Mouse (Mus musculus) heart, postnatal 10 days (tissue): ENCODE measurements at regions not wholly inside any gene's neighbourhood (a gene's known extent, or its start where the extent isn't known, plus 50 kb on each side); places are given as distances from the start of the nearest gene placed in this dataset.

Source experiments
- DNase-seq, 2 experiments: peaks; one replicate each; pipeline ENCODE4 v3.0.0; 2021
- intact Hi-C: fragments of 180-260 bp; cut with DNase I; formaldehyde crosslinking; loops from one replicate; pipeline ENCODE4 v1.15.1; 2025

DNA sequence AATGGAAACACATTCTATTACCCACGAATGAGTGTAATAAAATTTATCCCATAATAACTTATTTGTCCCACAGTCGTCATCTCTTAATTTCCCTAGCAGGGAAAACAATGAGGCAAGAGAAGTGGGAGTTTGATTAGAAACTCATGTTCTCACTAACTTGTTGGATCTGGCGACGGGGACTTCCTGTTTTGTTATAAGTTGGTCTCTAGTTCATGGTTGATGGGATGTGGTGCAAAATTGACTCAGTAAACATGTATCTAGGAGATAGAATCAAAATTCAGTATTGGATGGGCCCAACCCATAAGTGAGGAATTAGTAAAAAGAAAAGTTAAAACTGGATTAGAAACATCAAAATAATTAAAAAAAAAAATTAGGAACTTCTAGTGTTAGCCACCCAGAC lies 227.5 kb downstream of the Gm5426 start:
- intact Hi-C loops: no loop called here
- DNase-seq: no peak

DNA sequence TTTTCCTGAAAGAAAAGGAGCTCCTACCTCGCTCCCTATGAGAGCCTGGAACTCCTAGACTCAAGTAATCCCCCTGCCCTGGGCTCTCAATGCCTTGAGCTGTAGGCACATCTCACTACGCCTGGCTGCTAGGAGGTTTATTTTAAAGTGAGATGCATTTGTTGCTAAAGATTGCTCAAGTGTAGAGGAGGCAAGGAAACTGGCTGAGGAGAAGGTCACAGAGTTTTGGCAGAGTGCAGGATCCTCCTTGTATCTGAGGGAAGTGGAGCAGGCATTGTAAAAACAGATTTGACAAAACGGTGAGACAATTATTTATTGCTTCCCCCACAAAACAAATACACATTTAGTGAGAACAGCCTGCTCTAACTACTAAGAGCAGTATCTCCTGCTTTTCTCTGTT lies 228.7 kb downstream of the Gm5426 start:
- DNase-seq: no peak
- intact Hi-C loops: no loop called here

- DNase-seq: no peak
- intact Hi-C loops: no loop called here
Measured at GRCm38 (mm10) chr10:96366871-96367270, 230.5 kb downstream of the Gm5426 start.

- intact Hi-C loops: no loop called here
- peak; percentile 41 for DNase-seq
Measured at GRCm38 (mm10) chr10:96370547-96371320, 234.3 kb downstream of the Gm5426 start.

DNA sequence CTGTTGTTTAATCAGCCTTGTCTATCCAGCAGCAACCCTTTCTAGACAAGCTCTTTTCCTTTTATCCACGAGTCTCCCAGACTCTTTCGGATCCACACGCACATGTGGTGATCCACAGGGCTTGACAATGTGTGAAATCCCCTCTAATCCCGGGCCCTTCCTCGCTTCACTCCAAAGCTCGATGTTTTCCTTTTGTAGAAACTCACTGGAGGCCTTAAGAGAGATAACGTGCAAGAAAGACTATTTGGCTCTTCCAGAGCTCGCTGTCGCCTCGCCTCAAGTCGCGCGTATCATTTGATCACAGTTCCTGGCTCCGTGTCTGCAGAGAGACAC lies 234.9 kb downstream of the Gm5426 start:
- intact Hi-C loops: no loop called here
- no peak for DNase-seq

GRCm38 (mm10) chr10:96372616-96373346 lies 236.4 kb downstream of the Gm5426 start:
- DNase-seq: no peak

DNA sequence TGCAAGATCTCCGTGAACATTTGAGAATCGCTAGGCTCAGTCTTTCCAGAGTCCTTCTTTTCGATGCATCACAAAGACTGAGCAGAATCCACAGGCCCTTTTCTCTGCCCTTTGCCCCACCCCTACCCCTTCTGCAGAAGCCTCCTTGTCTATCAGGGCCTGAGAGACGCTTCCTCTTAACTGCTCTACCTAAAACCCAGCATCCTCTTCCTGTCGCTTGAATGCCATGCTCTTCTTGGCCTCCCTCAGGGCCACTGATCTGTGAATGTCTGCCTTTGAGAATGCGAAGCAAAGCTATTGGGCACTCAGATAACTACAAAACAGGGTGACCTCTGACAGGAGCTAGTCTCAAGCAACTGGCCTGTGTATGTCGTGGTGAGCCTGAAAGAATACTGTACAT lies 237.1 kb downstream of the Gm5426 start:
- no peak for DNase-seq
- intact Hi-C loops: no loop called here

More at GRCm38 (mm10) chr10:96372616-96373346, 236.4 kb downstream of the Gm5426 start:
- intact Hi-C loops: no loop called here

- intact Hi-C loops: no loop called here
- no peak for DNase-seq
Measured at GRCm38 (mm10) chr10:96374293-96375069, 238.1 kb downstream of the Gm5426 start.

DNA sequence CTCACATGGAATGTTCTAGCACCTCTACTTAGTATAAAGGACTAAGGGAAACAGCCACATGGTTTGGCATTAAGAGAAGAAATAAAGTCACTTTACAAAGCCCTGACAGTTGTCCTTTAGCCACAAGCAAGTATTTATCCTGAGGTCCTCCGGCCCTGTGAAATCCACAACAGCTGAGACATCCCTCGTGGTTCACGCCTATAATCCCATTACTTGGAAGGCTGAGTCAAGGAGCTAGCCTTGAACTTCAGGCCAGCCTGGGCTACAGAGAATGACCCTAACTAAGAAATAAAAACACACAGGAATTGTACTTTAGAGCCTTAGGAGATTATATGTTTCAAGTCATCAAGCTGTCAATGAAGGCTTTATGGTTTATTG lies 238.7 kb downstream of the Gm5426 start:
- DNase-seq: no peak

DNA sequence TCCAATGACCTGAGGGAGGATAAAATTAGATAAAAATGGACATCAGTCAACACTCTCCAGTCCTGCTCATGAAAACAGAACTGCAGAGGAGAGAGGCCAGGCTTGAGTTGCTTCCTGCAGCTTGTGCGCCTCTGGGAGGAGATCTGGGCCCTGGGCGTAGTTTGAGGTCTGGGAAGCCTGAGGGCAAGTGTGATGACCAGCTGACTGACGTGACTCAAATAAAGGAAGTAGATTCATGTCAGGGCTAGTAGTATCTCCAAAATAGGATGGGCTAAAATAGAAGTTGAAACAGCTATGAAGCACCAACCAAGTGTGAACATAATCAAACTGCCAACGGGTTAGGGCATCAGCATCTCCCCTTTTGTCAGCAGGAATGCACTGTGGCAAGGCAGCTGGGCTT lies 239.3 kb upstream of the Btg1 start:
- DNase-seq: peak in 1 of 2 experiments; percentile 28
- intact Hi-C loops: no loop called here

More for the DNA sequence above, 238.7 kb downstream of the Gm5426 start:
- intact Hi-C loops: no loop called here

GRCm38 (mm10) chr10:96379016-96379771 lies 237.6 kb upstream of the Btg1 start:
- intact Hi-C loops: no loop called here
- no peak for DNase-seq

DNA sequence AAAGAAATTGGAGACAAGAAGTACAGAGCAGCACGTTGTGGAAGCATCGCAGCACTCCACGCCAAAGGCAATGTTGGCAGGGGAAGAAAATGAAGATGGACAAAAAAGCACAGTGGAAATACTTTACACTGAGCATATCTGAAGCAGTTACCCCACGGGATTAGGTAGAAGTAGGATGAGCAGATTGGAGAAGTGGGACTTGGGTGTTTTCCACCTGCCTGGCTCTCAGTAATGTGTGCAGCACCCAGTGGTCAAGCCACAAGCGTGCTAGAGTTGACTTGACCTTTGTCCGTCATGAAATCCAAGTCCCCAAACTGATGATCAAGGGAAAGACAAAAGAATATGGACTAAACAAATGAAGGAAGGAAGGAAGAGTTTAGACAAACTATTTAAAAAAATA lies 235.1 kb upstream of the Btg1 start:
- intact Hi-C loops: no loop called here
- no peak for DNase-seq

DNA sequence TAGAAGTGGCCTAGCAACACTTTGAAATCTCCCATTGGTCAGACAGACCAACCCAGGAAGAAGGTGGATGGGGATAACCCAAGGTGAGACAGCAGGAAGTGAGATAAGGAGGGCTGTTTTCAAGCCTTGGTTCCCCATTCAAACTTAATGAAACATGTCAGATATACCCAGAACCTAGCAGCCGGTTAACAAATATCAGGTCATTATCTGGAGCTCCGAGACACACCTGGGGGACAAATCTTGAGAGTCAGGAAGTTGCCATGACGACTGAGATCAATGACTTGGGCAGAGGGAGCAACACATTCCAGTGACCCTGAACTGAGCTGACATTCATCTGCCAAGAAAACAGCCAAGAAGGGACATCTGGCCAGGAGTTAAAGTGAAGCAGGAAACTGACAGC lies 225.1 kb upstream of the Btg1 start:
- intact Hi-C loops: no loop called here
- no peak for DNase-seq

DNA sequence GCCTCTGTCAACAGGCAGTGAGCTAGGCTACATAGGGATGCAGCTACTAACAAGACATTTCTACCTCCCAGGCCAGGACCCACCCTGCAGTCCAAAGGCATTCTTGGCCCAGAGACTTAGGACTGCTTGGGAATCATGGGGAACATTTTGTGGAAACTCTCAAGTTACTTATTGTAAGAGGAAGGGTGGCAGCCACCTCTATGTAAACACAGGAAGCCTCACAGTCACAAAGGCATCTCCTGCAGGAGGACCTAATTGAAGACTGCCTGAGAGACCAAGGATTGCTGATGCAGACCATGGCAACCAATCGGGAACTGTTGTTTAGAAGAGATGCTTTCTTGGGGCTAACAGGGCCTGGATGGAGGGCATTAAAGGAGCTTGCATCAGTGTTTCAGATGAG lies 224.0 kb upstream of the Btg1 start:
- intact Hi-C loops: no loop called here
- DNase-seq: no peak

DNA sequence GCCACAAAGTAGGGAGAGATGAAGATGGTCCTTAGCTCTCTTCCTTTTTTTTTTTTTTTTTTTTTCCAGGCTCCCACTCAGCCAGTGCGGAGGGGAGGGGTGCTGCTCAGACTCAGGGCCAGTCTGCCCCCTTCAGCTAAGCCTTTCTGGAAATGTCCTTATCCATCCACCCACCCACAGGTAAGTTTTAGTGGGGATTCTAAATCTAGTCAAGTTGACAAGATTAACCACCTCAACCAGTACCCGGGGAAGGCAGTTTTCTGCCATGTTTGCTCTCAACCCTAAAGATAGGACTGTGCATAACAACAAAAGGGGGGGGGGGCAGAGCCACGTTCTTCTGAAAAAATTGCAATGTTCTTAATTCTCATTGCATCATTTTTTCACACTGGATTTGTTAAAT lies 222.6 kb upstream of the Btg1 start:
- DNase-seq: no peak
- intact Hi-C loops: no loop called here

GRCm38 (mm10) chr10:96395017-96395416 lies 221.8 kb upstream of the Btg1 start:
- no peak for DNase-seq
- intact Hi-C loops: no loop called here

GRCm38 (mm10) chr10:96397931-96398561 lies 218.8 kb upstream of the Btg1 start:
- intact Hi-C loops: no loop called here
- no peak for DNase-seq

DNA sequence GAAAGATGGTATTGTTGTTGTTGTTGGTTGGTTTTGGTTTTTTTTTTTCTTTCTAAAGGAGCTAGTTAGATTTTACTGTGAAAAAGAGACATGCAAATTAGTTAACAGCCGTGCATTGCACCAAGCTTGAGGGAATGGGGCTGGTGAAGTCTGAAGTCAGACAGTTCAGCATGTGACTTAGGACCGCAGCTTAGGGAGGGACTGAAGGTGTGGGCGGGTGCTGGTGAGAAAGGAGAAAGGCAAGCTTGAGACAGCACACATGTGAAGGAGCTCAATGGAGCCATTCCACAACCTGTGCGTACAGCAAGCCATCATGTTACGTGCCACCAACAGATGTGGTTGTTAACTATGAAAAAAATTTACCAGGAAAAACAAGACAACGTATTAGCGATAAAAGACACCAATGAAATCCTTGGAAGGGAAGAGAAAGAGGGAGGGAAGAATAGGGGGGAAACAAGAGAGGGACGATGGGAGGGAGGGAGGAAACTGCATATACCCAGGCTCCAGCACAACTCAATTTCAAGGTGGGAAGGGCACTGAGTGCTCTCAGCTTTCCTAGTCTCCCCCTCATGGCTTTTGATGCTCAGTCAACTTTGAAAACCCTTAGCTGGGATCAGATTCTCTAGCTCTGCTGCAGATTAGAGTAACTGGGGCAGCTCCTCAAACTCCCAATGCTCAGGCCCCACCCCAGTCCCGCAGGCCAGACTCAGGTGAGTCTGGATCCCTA lies 218.1 kb upstream of the Btg1 start:
- intact Hi-C loops: no loop called here
- DNase-seq: no peak

- intact Hi-C loops: no loop called here
- no peak for DNase-seq
Measured at GRCm38 (mm10) chr10:96399636-96400400, 217.0 kb upstream of the Btg1 start.
